In genomic region chr1:125550359-125550758, GRCm38 (mm10) we compare ENCODE assay signal across 17 mouse cellular contexts. TPM values are rescaled to one million over a fixed set of nuclear protein-coding genes. Genes with fewer than 3 reads are reported as not detected.
DNase-seq lines count a peak whose midpoint lies in the region; ATAC-seq and TF ChIP-seq lines count a peak whose summit lies in the region.
"Had no signal": no experiment of that assay in that cellular context is flagged by ENCODE, and none has a peak within 500 bp of the region (broad histone marks: within the 10 kb centered on the region; RNA-seq: fewer than 3 reads in every experiment).

No protein-coding gene starts in this region.

- H3K36me3 ChIP-seq in embryonic facial prominence, embryonic 13.5 days: no peaks in the 10 kb centered on the region
- no peaks in the 10 kb centered on the region for H3K36me3 ChIP-seq in embryonic facial prominence, embryonic 10.5 days (replicated peaks)
- H3K36me3 ChIP-seq in liver, embryonic 15.5 days (replicated peaks): no peaks in the 10 kb centered on the region
- no peaks in the 10 kb centered on the region for H3K36me3 ChIP-seq in limb, embryonic 14.5 days (ENCODE audit: control insufficient read depth, insufficient read depth, low read length)
- H3K36me3 ChIP-seq in stomach, embryonic 15.5 days: no peaks in the 10 kb centered on the region
- no peaks in the 10 kb centered on the region for H3K36me3 ChIP-seq in forebrain, embryonic 15.5 days
- H3K36me3 ChIP-seq in midbrain, embryonic 15.5 days (replicated peaks): no peaks in the 10 kb centered on the region
- H3K36me3 ChIP-seq: G1E had no signal

- H3K27ac ChIP-seq in embryonic facial prominence, embryonic 13.5 days: 0 out of 2 replicates have a peak overlapping the region, but pooled peaks have one; percentile 8
- H3K27ac ChIP-seq in embryonic facial prominence, embryonic 10.5 days (replicated peaks): no peak overlapping the region
- H3K27ac ChIP-seq in liver, embryonic 15.5 days (replicated peaks): peak overlapping the region; percentile 14; the same call in 1 of the 2 replicates
- H3K27ac ChIP-seq in limb, embryonic 14.5 days (replicated peaks; ENCODE audit: low read depth, low read length): no peak overlapping the region
- peak overlapping the region; percentile 86 for H3K27ac ChIP-seq in stomach, embryonic 15.5 days
- H3K27ac ChIP-seq in forebrain, embryonic 15.5 days (replicated peaks): no peak overlapping the region
- H3K27ac ChIP-seq in midbrain, embryonic 15.5 days: no peak overlapping the region
- H3K27ac ChIP-seq: liver, embryonic 14.5 days had no signal

- 67% methylated on average over 1 of the region's 1 CpGs for WGBS in embryonic facial prominence, embryonic 13.5 days
- WGBS in embryonic facial prominence, embryonic 10.5 days: 72% methylated on average over 1 of the region's 1 CpGs
- 46% methylated on average over 1 of the region's 1 CpGs for WGBS in liver, embryonic 15.5 days (ENCODE audit: insufficient replicate concordance)
- 53% methylated on average over 1 of the region's 1 CpGs for WGBS in limb, embryonic 14.5 days
- 19% methylated on average over 1 of the region's 1 CpGs for WGBS in stomach, embryonic 15.5 days
- 92% methylated on average over 1 of the region's 1 CpGs for WGBS in forebrain, embryonic 15.5 days
- 88% methylated on average over 1 of the region's 1 CpGs for WGBS in midbrain, embryonic 15.5 days

- no peak overlapping the region for H3K9ac ChIP-seq in embryonic facial prominence, embryonic 13.5 days
- no peak overlapping the region for H3K9ac ChIP-seq in liver, embryonic 15.5 days
- H3K9ac ChIP-seq in limb, embryonic 14.5 days (ENCODE audit: low read depth, low read length, severe bottlenecking): no peak overlapping the region
- H3K9ac ChIP-seq in stomach, embryonic 15.5 days: no peak overlapping the region
- H3K9ac ChIP-seq in forebrain, embryonic 15.5 days (replicated peaks): no peak overlapping the region
- H3K9ac ChIP-seq in midbrain, embryonic 15.5 days: no peak overlapping the region
- H3K9ac ChIP-seq: liver, embryonic 14.5 days had no signal

- no peaks in the 10 kb centered on the region for H3K4me1 ChIP-seq in embryonic facial prominence, embryonic 13.5 days
- no peaks in the 10 kb centered on the region for H3K4me1 ChIP-seq in embryonic facial prominence, embryonic 10.5 days
- no peaks in the 10 kb centered on the region for H3K4me1 ChIP-seq in liver, embryonic 15.5 days (replicated peaks)
- H3K4me1 ChIP-seq in limb, embryonic 14.5 days (ENCODE audit: control insufficient read depth, insufficient read depth, low read length): no peaks in the 10 kb centered on the region
- no peaks in the 10 kb centered on the region for H3K4me1 ChIP-seq in stomach, embryonic 15.5 days
- H3K4me1 ChIP-seq in forebrain, embryonic 15.5 days: no peaks in the 10 kb centered on the region
- H3K4me1 ChIP-seq in midbrain, embryonic 15.5 days: no peaks in the 10 kb centered on the region

- no peaks in the 10 kb centered on the region for H3K27me3 ChIP-seq in embryonic facial prominence, embryonic 13.5 days
- H3K27me3 ChIP-seq in embryonic facial prominence, embryonic 10.5 days (replicated peaks; ENCODE audit: low read depth, poor library complexity, severe bottlenecking): no peaks in the 10 kb centered on the region
- no peaks in the 10 kb centered on the region for H3K27me3 ChIP-seq in liver, embryonic 15.5 days
- H3K27me3 ChIP-seq in limb, embryonic 14.5 days (ENCODE audit: control insufficient read depth, insufficient read depth, low read length): no peaks in the 10 kb centered on the region
- no peaks in the 10 kb centered on the region for H3K27me3 ChIP-seq in stomach, embryonic 15.5 days (replicated peaks)
- H3K27me3 ChIP-seq in forebrain, embryonic 15.5 days: no peaks in the 10 kb centered on the region
- H3K27me3 ChIP-seq in midbrain, embryonic 15.5 days (replicated peaks): no peaks in the 10 kb centered on the region

- no peak for TF ChIP-seq POLR2A in limb, embryonic 14.5 days (IDR thresholded peaks at IDR 0.05; ENCODE audit: borderline replicate concordance, extremely low read depth, insufficient read depth, insufficient read length)

- DNase-seq in embryonic facial prominence, embryonic 10.5 days (ENCODE audit: low spot score): no peak
- no peak for DNase-seq in liver
- DNase-seq in limb, embryonic 14.5 days (ENCODE audit: low spot score): peak; percentile 5
- DNase-seq: cerebellum, adult 9-11 months; heart, postnatal 4 days; kidney, postnatal 4 days; spleen, adult 18-20 months; thymus, postnatal 25 days had no signal

- H3K9me3 ChIP-seq in embryonic facial prominence, embryonic 13.5 days: no peaks in the 10 kb centered on the region
- H3K9me3 ChIP-seq in embryonic facial prominence, embryonic 10.5 days: no peaks in the 10 kb centered on the region
- no peaks in the 10 kb centered on the region for H3K9me3 ChIP-seq in liver, embryonic 15.5 days (replicated peaks)
- no peaks in the 10 kb centered on the region for H3K9me3 ChIP-seq in limb, embryonic 14.5 days (ENCODE audit: control insufficient read depth, low read length)
- no peaks in the 10 kb centered on the region for H3K9me3 ChIP-seq in stomach, embryonic 15.5 days
- no peaks in the 10 kb centered on the region for H3K9me3 ChIP-seq in forebrain, embryonic 15.5 days
- no peaks in the 10 kb centered on the region for H3K9me3 ChIP-seq in midbrain, embryonic 15.5 days
- H3K9me3 ChIP-seq: G1E had no signal

- no peak overlapping the region for H3K4me3 ChIP-seq in embryonic facial prominence, embryonic 13.5 days
- no peak overlapping the region for H3K4me3 ChIP-seq in embryonic facial prominence, embryonic 10.5 days
- no peak overlapping the region for H3K4me3 ChIP-seq in liver, embryonic 15.5 days (replicated peaks)
- no peak overlapping the region for H3K4me3 ChIP-seq in limb, embryonic 14.5 days (replicated peaks; ENCODE audit: low read length)
- H3K4me3 ChIP-seq in stomach, embryonic 15.5 days (replicated peaks): no peak overlapping the region
- no peak overlapping the region for H3K4me3 ChIP-seq in forebrain, embryonic 15.5 days
- H3K4me3 ChIP-seq in midbrain, embryonic 15.5 days: no peak overlapping the region

- ATAC-seq in embryonic facial prominence, embryonic 13.5 days (ENCODE audit: insufficient number of reproducible peaks, insufficient read depth, low FRiP score, low TSS enrichment, low read depth): no peak
- ATAC-seq in liver, embryonic 15.5 days (ENCODE audit: insufficient read depth): no peak
- no peak for ATAC-seq in limb, embryonic 14.5 days (ENCODE audit: low FRiP score, low read depth)
- ATAC-seq in stomach, embryonic 15.5 days (ENCODE audit: insufficient read depth, low FRiP score, low read depth): peak; percentile 92
- ATAC-seq in forebrain, embryonic 15.5 days (replicated peaks): no peak
- ATAC-seq in midbrain, embryonic 15.5 days (replicated peaks): no peak
- ATAC-seq: CD4-positive, CD25-positive, alpha-beta regulatory T cell, adult 4 months; hindbrain, embryonic 16.5 days had no signal

- H3K4me2 ChIP-seq in embryonic facial prominence, embryonic 13.5 days: no peak overlapping the region
- H3K4me2 ChIP-seq in liver, embryonic 15.5 days: no peak overlapping the region
- no peak overlapping the region for H3K4me2 ChIP-seq in limb, embryonic 14.5 days (replicated peaks; ENCODE audit: low read depth, low read length, severe bottlenecking)
- peak overlapping the region; percentile 16; the same call in 1 of the 2 replicates for H3K4me2 ChIP-seq in stomach, embryonic 15.5 days
- H3K4me2 ChIP-seq in forebrain, embryonic 15.5 days (replicated peaks): no peak overlapping the region
- no peak overlapping the region for H3K4me2 ChIP-seq in midbrain, embryonic 15.5 days

RNA-seq across cellular contexts. Expression of gene Slc35f5, which starts 10.0 kb away (rescaled TPM):
- polyA plus RNA-seq in embryonic facial prominence, embryonic 13.5 days (2015; fragmentation: Nextera tagmentation; extraction: Ambion mirVana): 39.2 and 44.8 TPM in 2 replicates
- polyA plus RNA-seq in embryonic facial prominence, embryonic 10.5 days (2016; fragmentation: Nextera tagmentation; extraction: Ambion mirVana): 21.4 and 21.7 TPM in 2 replicates
- 28.7 and 30.7 TPM in 2 replicates for polyA plus RNA-seq in liver, embryonic 15.5 days (2015; fragmentation: Nextera tagmentation; extraction: Ambion mirVana)
- 45.6 and 46.1 TPM in 2 replicates for polyA plus RNA-seq in limb, embryonic 14.5 days (2012; rRNA removed)
- polyA plus RNA-seq in limb, embryonic 14.5 days (2014; fragmentation: Nextera tagmentation; extraction: Ambion mirVana): 60.4 and 64.0 TPM in 2 replicates
- 65.0 and 69.1 TPM in 2 replicates for polyA plus RNA-seq in stomach, embryonic 15.5 days (2015; fragmentation: Nextera tagmentation; extraction: Ambion mirVana)
- 30.1 and 33.6 TPM in 2 replicates for polyA plus RNA-seq in forebrain, embryonic 15.5 days (2015; fragmentation: Nextera tagmentation; extraction: Ambion mirVana)
- 33.7 and 35.2 TPM in 2 replicates for polyA plus RNA-seq in midbrain, embryonic 15.5 days (2015; fragmentation: Nextera tagmentation; extraction: Ambion mirVana)

Comparison
In these comparisons a context has a peak if more than half of its experiments do, and no peak if none do; other contexts are left out.
1. H3K27ac ChIP-seq: peak in embryonic facial prominence, embryonic 13.5 days (single experiment), liver, embryonic 15.5 days (single experiment) and stomach, embryonic 15.5 days (single experiment); none in embryonic facial prominence, embryonic 10.5 days (single experiment), limb, embryonic 14.5 days (single experiment), forebrain, embryonic 15.5 days (single experiment) and midbrain, embryonic 15.5 days (single experiment).